Mouse (Mus musculus): ENCODE data around the gene Camk1g. TPM values are rescaled to one million over a fixed set of nuclear protein-coding genes. Genes with fewer than 3 reads are reported as not detected.

Camk1g gene
- polyA plus RNA-seq, 1 experiment from 2014 or later: 15.0 TPM

- no peaks in the 10 kb centered on the region for H3K4me1 ChIP-seq (replicated peaks; ENCODE audit: control insufficient read depth, insufficient read depth, low read length)
- no peak overlapping the region for H3K9ac ChIP-seq (ENCODE audit: low read length)
- no peak for ATAC-seq (replicated peaks; ENCODE audit: low FRiP score)
- no peaks in the 10 kb centered on the region for H3K36me3 ChIP-seq (ENCODE audit: control insufficient read depth, insufficient read depth, low read length)
- no peak overlapping the region for H3K27ac ChIP-seq (ENCODE audit: low read depth, low read length)
- no peaks in the 10 kb centered on the region for H3K27me3 ChIP-seq (ENCODE audit: control insufficient read depth, insufficient read depth, low read length)
- DNase-seq (ENCODE audit: low spot score): peak; percentile 30
- no peak overlapping the region for H3K4me2 ChIP-seq (ENCODE audit: low read depth, low read length, severe bottlenecking)
- no peak overlapping the region for H3K4me3 ChIP-seq (ENCODE audit: low read depth, low read length)
- 50% methylated on average over 1 of the region's 1 CpGs for WGBS
- H3K9me3 ChIP-seq (ENCODE audit: control insufficient read depth, low read length): no peaks in the 10 kb centered on the region
Measured at GRCm38 (mm10) chr1:193299995-193300394, 70.1 kb downstream of the Camk1g start.

- Histone ChIP-seq H3K27me3 (ENCODE audit: control insufficient read depth, insufficient read depth, low read length) (no peaks in the 10 kb centered on the region), H3K9me3 (ENCODE audit: control insufficient read depth, low read length) (no peaks in the 10 kb centered on the region), H3K4me2 (ENCODE audit: low read depth, low read length, severe bottlenecking) (no peak overlapping the region), H3K4me1 (replicated peaks; ENCODE audit: control insufficient read depth, insufficient read depth, low read length) (no peaks in the 10 kb centered on the region), H3K36me3 (ENCODE audit: control insufficient read depth, insufficient read depth, low read length) (no peaks in the 10 kb centered on the region), H3K27ac (ENCODE audit: low read depth, low read length) (no peak overlapping the region), H3K9ac (ENCODE audit: low read length) (no peak overlapping the region), H3K4me3 (ENCODE audit: low read depth, low read length) (no peak overlapping the region)
- WGBS: 86% methylated on average over 3 of the region's 3 CpGs
- ATAC-seq (replicated peaks; ENCODE audit: low FRiP score) (no peak), DNase-seq (ENCODE audit: low spot score) (no peak)
Measured at GRCm38 (mm10) chr1:193298141-193298765, 71.8 kb downstream of the Camk1g start.

Other genes with a start within 250 kb of the Camk1g start
- 9.8 and 13.2 TPM in 2 replicates for gene Diexf, start 240.0 kb downstream of the Camk1g start, polyA plus RNA-seq (2014; fragmentation: Nextera tagmentation; extraction: Ambion mirVana)
- 2.6 and 3.0 TPM in 2 replicates for gene Irf6, start 217.2 kb downstream of the Camk1g start, polyA plus RNA-seq (2014; fragmentation: Nextera tagmentation; extraction: Ambion mirVana)
- gene A130010J15Rik, start 202.3 kb downstream of the Camk1g start, polyA plus RNA-seq (2014; fragmentation: Nextera tagmentation; extraction: Ambion mirVana): 13.7 and 14.3 TPM in 2 replicates
- 0.93 and 2.3 TPM in 2 replicates for gene Traf3ip3, start 168.6 kb downstream of the Camk1g start, polyA plus RNA-seq (2014; fragmentation: Nextera tagmentation; extraction: Ambion mirVana)
- 0.28 and 0.44 TPM in 2 replicates for gene Lamb3, start 162.6 kb downstream of the Camk1g start, polyA plus RNA-seq (2014; fragmentation: Nextera tagmentation; extraction: Ambion mirVana)
- gene Hsd11b1, start 106.2 kb downstream of the Camk1g start, polyA plus RNA-seq (2014; fragmentation: Nextera tagmentation; extraction: Ambion mirVana): not detected in 2 replicates
- gene G0s2, start 97.1 kb downstream of the Camk1g start, polyA plus RNA-seq (2014; fragmentation: Nextera tagmentation; extraction: Ambion mirVana): 6.5 and 6.8 TPM in 2 replicates

Measured in forebrain, embryonic 11.5 days (tissue).